Mouse (Mus musculus) neutrophil, adult 65 days (primary cell): ENCODE results near the gene Polr2i. TPM values are rescaled to one million over a fixed set of nuclear protein-coding genes. Genes with fewer than 3 reads are reported as not detected.

Source experiments
- total RNA-seq: library from RNA; stranded (reverse); gene quantifications from 2 replicates; pipeline ENCODE4 v1.2.4, GENCODE M21; 2023

Gene Polr2i
- total RNA-seq, result 13.6 and 20.7 TPM in 2 replicates

GRCm38 (mm10) chr7:30231669-30232454 lies at the start of gene Polr2i, which contains the start of gene Tbcb:
Gene Polr2i (plus strand): TSS chr7:30231948.
Gene Tbcb (minus strand): TSS chr7:30232272.

GRCm38 (mm10) chr7:30183879-30184289 lies 47.9 kb upstream of the Polr2i start, which contains the start of gene Cox7a1:
Gene Cox7a1 (plus strand): TSS chr7:30184144.

GRCm38 (mm10) chr7:30198481-30198971 lies 33.2 kb upstream of the Polr2i start, which contains the start of gene Capns1:
Gene Capns1 (minus strand): TSS chr7:30198811.

GRCm38 (mm10) chr7:30235625-30236024 lies 3.9 kb downstream of the Polr2i start, which contains the start of gene Ovol3:
Gene Ovol3 (minus strand): TSS chr7:30235725.

GRCm38 (mm10) chr7:30279951-30280669 lies 48.4 kb downstream of the Polr2i start, which contains the start of the genes Thap8 and Wdr62:
Gene Thap8 (plus strand): TSS chr7:30280094.
Gene Wdr62 (minus strand): TSS chr7:30280419.

Other genes starting within 250 kb of the Polr2i start
- gene Zfp568, start 248.0 kb upstream of the Polr2i start, total RNA-seq, result 14.7 and 22.5 TPM in 2 replicates
- 0.22 and 0.25 TPM in 2 replicates for gene Zfp14, start 180.6 kb upstream of the Polr2i start, total RNA-seq
- gene Zfp82, start 159.0 kb upstream of the Polr2i start, total RNA-seq, result 0.14 TPM in 1 of 2 replicates, not detected in the other
- not detected in 2 replicates for gene Gm26920, start 141.5 kb upstream of the Polr2i start, total RNA-seq
- 0.28 and 0.52 TPM in 2 replicates for gene Zfp566, start 141.4 kb upstream of the Polr2i start, total RNA-seq
- 3.6 and 4.7 TPM in 2 replicates for gene Zfp260, start 137.2 kb upstream of the Polr2i start, total RNA-seq
- 8.6 and 15.5 TPM in 2 replicates for gene Zfp382, start 110.0 kb upstream of the Polr2i start, total RNA-seq
- gene Zfp146, start 62.2 kb upstream of the Polr2i start, total RNA-seq, result 12.9 and 13.6 TPM in 2 replicates
- gene Cox7a1, start 47.8 kb upstream of the Polr2i start, total RNA-seq, result 2.1 TPM in 1 of 2 replicates, not detected in the other
- 210 and 217 TPM in 2 replicates for gene Capns1, start 33.1 kb upstream of the Polr2i start, total RNA-seq
- 35.3 and 41.6 TPM in 2 replicates for gene Tbcb, start 324 bp downstream of the Polr2i start, total RNA-seq
- gene Ovol3, start 3.8 kb downstream of the Polr2i start, total RNA-seq, result not detected in 2 replicates
- 0.50 TPM in 1 of 2 replicates, not detected in the other for gene Thap8, start 48.1 kb downstream of the Polr2i start, total RNA-seq
- gene Wdr62, start 48.5 kb downstream of the Polr2i start, total RNA-seq, result 16.4 and 19.5 TPM in 2 replicates
- gene Clip3, start 59.8 kb downstream of the Polr2i start, total RNA-seq, result not detected in 2 replicates
- 12.1 and 19.6 TPM in 2 replicates for gene Alkbh6, start 76.8 kb downstream of the Polr2i start, total RNA-seq
- gene Syne4, start 82.9 kb downstream of the Polr2i start, total RNA-seq, result 0.73 TPM in 1 of 2 replicates, not detected in the other
- gene E130208F15Rik, start 89.8 kb downstream of the Polr2i start, total RNA-seq, result 0.29 TPM in 1 of 2 replicates, not detected in the other
- gene Sdhaf1, start 91.9 kb downstream of the Polr2i start, total RNA-seq, result 1.9 and 3.6 TPM in 2 replicates
- not detected in 2 replicates for gene Lrfn3, start 130.8 kb downstream of the Polr2i start, total RNA-seq
- 2,000 and 2,325 TPM in 2 replicates for gene Tyrobp, start 181.8 kb downstream of the Polr2i start, total RNA-seq
- gene Hcst, start 187.9 kb downstream of the Polr2i start, total RNA-seq, result 115 and 126 TPM in 2 replicates
- 82.7 and 113 TPM in 2 replicates for gene Nfkbid, start 189.8 kb downstream of the Polr2i start, total RNA-seq
- gene Aplp1, start 213.6 kb downstream of the Polr2i start, total RNA-seq, result 0.25 TPM in 1 of 2 replicates, not detected in the other
- gene Kirrel2, start 225.7 kb downstream of the Polr2i start, total RNA-seq, result not detected in 2 replicates
- gene Nphs1, start 226.4 kb downstream of the Polr2i start, total RNA-seq, result not detected in 2 replicates